Mouse (Mus musculus) testis, adult 2 months (tissue): ENCODE measurements around the gene Ecm1.

Source experiments
- CTCF ChIP-seq: fragments of 200-500 bp; IDR thresholded peaks from 2 replicates; pipeline ENCODE4 v1.5.1; 2012; ENCODE audit warnings: low read depth, mild to moderate bottlenecking, inconsistent platforms, low read length, moderate library complexity; ENCODE audit not compliant: control insufficient read depth, insufficient read depth, insufficient replicate concordance
- POLR2A ChIP-seq: fragments of 200-500 bp; IDR thresholded peaks from 2 replicates; pipeline ENCODE4 v1.6.1; 2012; ENCODE audit warnings: low read depth, mild to moderate bottlenecking, inconsistent platforms, low read length, moderate library complexity; ENCODE audit not compliant: control insufficient read depth

DNA sequence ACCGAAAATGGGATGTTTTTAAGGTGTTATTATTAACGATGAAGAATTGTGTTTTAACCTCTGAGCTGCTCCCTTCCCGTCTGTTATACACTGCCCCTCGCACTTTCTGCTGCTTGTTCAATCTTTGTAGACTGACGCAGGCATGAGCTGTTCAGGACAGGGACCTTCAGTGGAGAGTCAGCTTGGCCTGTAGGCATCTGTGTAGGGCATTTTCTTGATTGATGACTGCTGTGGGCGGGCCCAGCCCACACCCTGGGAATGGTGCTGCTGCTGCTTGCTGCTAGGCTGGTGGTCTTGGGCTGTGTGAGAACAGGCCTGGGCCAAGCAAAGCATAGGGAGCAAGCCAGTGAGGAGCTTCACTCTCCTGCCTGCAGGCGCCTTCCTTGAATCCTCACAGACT lies 8.9 kb downstream of the Ecm1 start:
- TF ChIP-seq CTCF, result no peak
- no peak for TF ChIP-seq POLR2A
